Mouse (Mus musculus) MEL (cell line): ENCODE measurements around the gene Tdrd7. TPM values are rescaled to one million over a fixed set of nuclear protein-coding genes. Genes with fewer than 3 reads are reported as not detected.

ENCODE experiments used
- DNase-seq: peaks from one replicate; pipeline ENCODE4 v3.0.0; 2011; ENCODE audit warnings: low read depth, low spot score
- H3K27ac ChIP-seq: 2 replicates; pipeline ENCODE4 v1.5.1; 2012; ENCODE audit warnings: low read depth, mild to moderate bottlenecking, control low read depth, low read length, moderate library complexity; ENCODE audit not compliant: control insufficient read depth
- H3K27me3 ChIP-seq, 2 experiments: fragments of 150-350 bp in 1 of 2; sonication (generic) in 1 of 2; 2 replicates each; pipeline ENCODE4 v1.6.1; 2012; ENCODE audit warnings: low read length in 2 of 2, mild to moderate bottlenecking in 2 of 2, improper control_type of control experiment in 1 of 2, moderate library complexity in 1 of 2; ENCODE audit not compliant: insufficient read depth in 2 of 2, control insufficient read depth in 1 of 2
- H3K36me3 ChIP-seq, 2 experiments: 2 replicates each; pipeline ENCODE4 v1.6.1; 2012 to 2014; ENCODE audit warnings: low read length in 2 of 2, improper control_type of control experiment in 1 of 2, inconsistent platforms in 1 of 2, mild to moderate bottlenecking in 1 of 2; ENCODE audit not compliant: insufficient read depth in 2 of 2, control insufficient read depth in 1 of 2
- H3K4me1 ChIP-seq, 2 experiments: fragments of 150-350 bp in 1 of 2; sonication (generic) in 1 of 2; 2 replicates each; pipeline ENCODE4 v1.6.1; 2012; ENCODE audit warnings: low read length in 2 of 2, improper control_type of control experiment in 1 of 2, mild to moderate bottlenecking in 1 of 2; ENCODE audit not compliant: insufficient read depth in 2 of 2, control insufficient read depth in 1 of 2
- H3K4me3 ChIP-seq, 2 experiments: fragments of 150-350 bp in 1 of 2; sonication (generic) in 1 of 2; 2 replicates each; pipeline ENCODE4 v1.5.1; 2012; ENCODE audit warnings: low read depth in 2 of 2, low read length in 2 of 2, mild to moderate bottlenecking in 2 of 2, moderate library complexity in 2 of 2, control low read depth in 1 of 2, improper control_type of control experiment in 1 of 2; ENCODE audit not compliant: control insufficient read depth in 1 of 2, insufficient read depth in 1 of 2
- H3K79me2 ChIP-seq: 2 replicates; pipeline ENCODE4 v1.6.1; 2012; ENCODE audit warnings: mild to moderate bottlenecking, low read length, moderate library complexity; ENCODE audit not compliant: control insufficient read depth, poor library complexity, insufficient read depth
- H3K9ac ChIP-seq: 2 replicates; pipeline ENCODE4 v1.6.1; 2012; ENCODE audit warnings: low read depth, mild to moderate bottlenecking, control low read depth, low read length, moderate library complexity; ENCODE audit not compliant: control insufficient read depth, poor library complexity, severe bottlenecking
- H3K9me3 ChIP-seq: fragments of 150-350 bp; sonication (generic); replicated peaks from 2 replicates; pipeline ENCODE4 v1.6.1; 2012; ENCODE audit warnings: mild to moderate bottlenecking, low read length, improper control_type of control experiment, moderate library complexity; ENCODE audit not compliant: insufficient read depth
- CHD1 ChIP-seq: IDR thresholded peaks from 2 replicates; pipeline ENCODE4 v1.6.1; 2012; ENCODE audit warnings: low read depth, mild to moderate bottlenecking, inconsistent platforms, low read length, improper control_type of control experiment
- CHD2 ChIP-seq: IDR thresholded peaks from 2 replicates; pipeline ENCODE4 v1.6.1; 2011; ENCODE audit warnings: low read length, improper control_type of control experiment
- E2F4 ChIP-seq: IDR thresholded peaks from 2 replicates; pipeline ENCODE4 v1.6.1; 2011; ENCODE audit warnings: low read depth, low read length, improper control_type of control experiment, borderline replicate concordance
- ELF1 ChIP-seq: IDR thresholded peaks from 2 replicates; pipeline ENCODE4 v1.6.1; 2014; ENCODE audit warnings: low read depth, mild to moderate bottlenecking, inconsistent platforms, low read length, improper control_type of control experiment, moderate library complexity
- HCFC1 ChIP-seq: IDR thresholded peaks from 2 replicates; pipeline ENCODE4 v1.6.1; 2012; ENCODE audit warnings: low read depth, mild to moderate bottlenecking, inconsistent platforms, low read length, improper control_type of control experiment, moderate library complexity
- KAT2A ChIP-seq: conservative IDR thresholded peaks from 2 replicates; pipeline ENCODE4 v1.6.1; 2012; ENCODE audit warnings: low read depth, low read length, improper control_type of control experiment, inconsistent platforms
- MAZ ChIP-seq: IDR thresholded peaks from 2 replicates; pipeline ENCODE4 v1.6.1; 2012; ENCODE audit warnings: low read depth, mild to moderate bottlenecking, inconsistent platforms, low read length, improper control_type of control experiment
- MYC ChIP-seq: IDR thresholded peaks from 2 replicates; pipeline ENCODE4 v1.6.1; 2011; ENCODE audit warnings: low read depth, mild to moderate bottlenecking, low read length, improper control_type of control experiment, moderate library complexity
- POLR2AphosphoS5 ChIP-seq: IDR thresholded peaks from 2 replicates; pipeline ENCODE4 v1.6.1; 2012; ENCODE audit warnings: low read depth, borderline replicate concordance, mild to moderate bottlenecking, inconsistent platforms, low read length, moderate library complexity, mixed read lengths
- RAD21 ChIP-seq: IDR thresholded peaks from 2 replicates; pipeline ENCODE4 v1.6.1; 2011; ENCODE audit warnings: mild to moderate bottlenecking, low read depth, low read length, improper control_type of control experiment
- SIN3A ChIP-seq: IDR thresholded peaks from 2 replicates; pipeline ENCODE4 v1.6.1; 2012; ENCODE audit warnings: low read length, improper control_type of control experiment, inconsistent platforms
- SMC3 ChIP-seq: IDR thresholded peaks from 2 replicates; pipeline ENCODE4 v1.6.1; 2011; ENCODE audit warnings: low read depth, low read length, improper control_type of control experiment
- TAL1 ChIP-seq: IDR thresholded peaks from 2 replicates; pipeline ENCODE4 v1.6.1; 2012; ENCODE audit warnings: mild to moderate bottlenecking, inconsistent platforms, low read length, moderate library complexity, mixed read lengths
- TBP ChIP-seq: IDR thresholded peaks from 2 replicates; pipeline ENCODE4 v1.8.0; 2011; ENCODE audit warnings: low read depth, low read length, improper control_type of control experiment
- TCF12 ChIP-seq: IDR thresholded peaks from 2 replicates; pipeline ENCODE4 v1.6.1; 2014; ENCODE audit warnings: low read depth, mild to moderate bottlenecking, inconsistent platforms, low read length, improper control_type of control experiment, moderate library complexity
- UBTF ChIP-seq: IDR thresholded peaks from 2 replicates; pipeline ENCODE4 v1.6.1; 2012; ENCODE audit warnings: low read depth, mild to moderate bottlenecking, inconsistent platforms, low read length, improper control_type of control experiment, moderate library complexity, borderline replicate concordance; ENCODE audit not compliant: insufficient read depth
- ZC3H11A ChIP-seq: IDR thresholded peaks from 2 replicates; pipeline ENCODE4 v1.6.1; 2012; ENCODE audit warnings: low read depth, mild to moderate bottlenecking, inconsistent platforms, low read length, improper control_type of control experiment
- ZMIZ1 ChIP-seq: IDR thresholded peaks from 2 replicates; pipeline ENCODE4 v1.6.1; 2012; ENCODE audit warnings: low read depth, mild to moderate bottlenecking, inconsistent platforms, low read length, improper control_type of control experiment, moderate library complexity
- ZNF384 ChIP-seq: IDR thresholded peaks from 2 replicates; pipeline ENCODE4 v1.6.1; 2012; ENCODE audit warnings: low read depth, mild to moderate bottlenecking, inconsistent platforms, low read length, improper control_type of control experiment
- polyA plus RNA-seq, 2 experiments: library from polyadenylated mRNA; stranded (reverse) in 1 of 2; unstranded in 1 of 2; fragments of >175 nt in 1 of 2; fragments of >200 nt in 1 of 2; gene quantifications; 2 replicates each; pipeline versions ENCODE4 v1.2.1 to v1.2.4; 2012; ENCODE audit warnings: low replicate concordance in 2 of 2, low read depth in 1 of 2; ENCODE audit not compliant: insufficient read length in 2 of 2, insufficient read depth in 1 of 2, missing spikeins in 1 of 2
- total RNA-seq: library from RNA; depleted of rRNA; stranded (reverse); fragments of 300-350 nt; gene quantifications from 2 replicates; pipeline ENCODE4 v1.2.3, GENCODE M21; 2012

The Tdrd7 gene
- total and polyA plus RNA-seq, 3 experiments = 7.7 to 11.9 TPM; not detected in 1

DNA sequence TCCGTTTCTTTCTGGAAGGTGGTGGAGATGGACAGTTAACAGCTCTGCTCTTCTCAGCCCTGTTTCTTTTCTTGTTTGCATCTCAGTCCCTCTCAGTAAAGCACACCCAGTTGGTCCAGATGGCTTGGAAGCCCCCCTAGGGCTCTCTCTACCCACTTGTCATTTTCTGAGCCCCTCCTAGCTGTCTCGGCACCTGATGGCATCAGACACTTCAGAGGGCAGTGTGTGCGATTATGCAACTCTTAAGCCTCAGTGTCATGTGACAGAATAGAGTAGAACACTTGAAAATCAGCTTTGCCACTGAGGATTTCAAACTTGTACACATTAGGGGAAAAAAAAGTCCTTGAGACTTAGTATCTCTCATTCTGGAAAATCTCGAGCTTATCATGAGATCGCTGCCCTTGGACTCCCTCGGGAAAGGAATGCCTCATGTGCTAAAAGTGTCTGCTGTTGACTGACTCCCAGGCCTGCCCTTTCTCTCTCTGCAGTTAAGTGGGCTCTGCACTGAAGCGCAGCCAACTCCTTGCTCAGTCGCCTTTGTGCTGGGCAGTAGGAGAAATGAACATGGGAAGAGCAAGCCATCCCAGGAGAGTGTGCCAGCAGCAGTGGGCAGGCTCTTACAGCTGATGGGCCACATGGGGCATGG, 100.7 kb downstream of the Tdrd7 start:
- Histone ChIP-seq H3K9ac (no peak overlapping the region), H3K4me3 (no peak overlapping the region), H3K27ac (no peak overlapping the region), H3K36me3 (no peaks in the 10 kb centered on the region; a peak in 1 of 4 replicates)
- TF ChIP-seq POLR2AphosphoS5 = no peak
- TF ChIP-seq TBP = no peak
- TF ChIP-seq E2F4 = no peak
- TF ChIP-seq HCFC1 = no peak
- no peak for TF ChIP-seq TAL1
- no peak for TF ChIP-seq KAT2A
- no peak for TF ChIP-seq UBTF
- TF ChIP-seq ZNF384 = no peak
- TF ChIP-seq ELF1 = no peak
- TF ChIP-seq ZMIZ1 = no peak
- TF ChIP-seq, all 39 proteins: peak for 0
- no peaks in the 10 kb centered on the region for H3K79me2 ChIP-seq
- H3K27me3 ChIP-seq = no peaks in the 10 kb centered on the region
- H3K4me1 ChIP-seq = peaks cover 0 to 11% of the 10 kb centered on the region in 2 experiments; a peak in 2 of 4 replicates
- no peaks in the 10 kb centered on the region for H3K9me3 ChIP-seq
- no peak for DNase-seq

DNA sequence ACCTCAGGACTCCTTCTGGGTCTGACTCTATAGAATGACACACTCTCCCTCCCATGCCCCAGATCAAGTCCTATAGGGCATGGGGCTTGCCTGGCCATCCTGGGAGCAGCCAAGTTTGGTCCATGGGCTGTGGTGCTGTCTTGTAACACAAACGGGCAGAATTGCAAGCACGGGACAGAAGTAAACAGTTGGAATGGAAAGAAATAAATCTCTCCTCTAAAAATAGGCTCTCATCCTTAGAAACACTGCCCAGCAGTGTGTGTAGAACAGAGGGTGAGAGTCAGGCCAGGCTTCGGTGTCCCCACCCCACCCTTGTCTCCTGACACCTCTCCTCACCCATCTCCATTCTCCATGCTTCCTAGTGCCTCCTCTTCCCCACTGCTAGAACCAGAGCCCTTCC, 102.9 kb downstream of the Tdrd7 start:
- H3K9me3 ChIP-seq = no peaks in the 10 kb centered on the region
- no peaks in the 10 kb centered on the region for H3K27me3 ChIP-seq
- no peak for DNase-seq
- H3K79me2 ChIP-seq = no peaks in the 10 kb centered on the region
- H3K9ac ChIP-seq = no peak overlapping the region
- peaks cover 0 to 11% of the 10 kb centered on the region in 2 experiments; a peak in 2 of 4 replicates for H3K4me1 ChIP-seq
- H3K27ac ChIP-seq = no peak overlapping the region
- peaks cover 0 to under 1% of the 10 kb centered on the region in 2 experiments; a peak in 2 of 4 replicates for H3K36me3 ChIP-seq
- H3K4me3 ChIP-seq = no peak overlapping the region
- TF ChIP-seq CHD1 (no peak), E2F4 (no peak), ZC3H11A (no peak), ELF1 (no peak), RAD21 (no peak), CHD2 (no peak), MYC (no peak), TCF12 (no peak), SMC3 (no peak), MAZ (no peak), SIN3A (no peak)
